Mouse (Mus musculus) neural tube, embryonic 14.5 days (tissue): Measurements from ENCODE around the gene Aktip. TPM values are rescaled to one million over a fixed set of nuclear protein-coding genes. Genes with fewer than 3 reads are reported as not detected.

Source experiments
- ATAC-seq: fragments of 200-750 bp; cut with Nextera tagmentation; 2 replicates; pipeline ENCODE4 v1.8.0; 2017; ENCODE audit warnings: low read depth, mild to moderate bottlenecking, moderate TSS enrichment, moderate library complexity
- H3K27ac ChIP-seq: fragments of 300-500 bp; sonication (generic); 2 replicates; pipeline ENCODE4 v1.5.1; 2014; ENCODE audit warnings: low read depth, mild to moderate bottlenecking, control low read depth, low read length, moderate library complexity, mixed read lengths
- H3K27me3 ChIP-seq: fragments of 300-500 bp; sonication (generic); 2 replicates; pipeline ENCODE4 v1.6.1; 2014; ENCODE audit warnings: low read length; ENCODE audit not compliant: control insufficient read depth, insufficient read depth
- H3K36me3 ChIP-seq: fragments of 300-500 bp; sonication (generic); 2 replicates; pipeline ENCODE4 v1.6.1; 2014; ENCODE audit warnings: low read length, mixed read lengths; ENCODE audit not compliant: control insufficient read depth, insufficient read depth
- H3K4me1 ChIP-seq: fragments of 300-500 bp; sonication (generic); 2 replicates; pipeline ENCODE4 v1.6.1; 2014; ENCODE audit warnings: low read length; ENCODE audit not compliant: control insufficient read depth, insufficient read depth
- H3K4me2 ChIP-seq: fragments of 300-500 bp; sonication (generic); 2 replicates; pipeline ENCODE4 v1.6.1; 2014; ENCODE audit warnings: mild to moderate bottlenecking, low read depth, low read length, control low read depth
- H3K4me3 ChIP-seq: fragments of 300-500 bp; sonication (generic); 2 replicates; pipeline ENCODE4 v1.5.1; 2014; ENCODE audit warnings: low read depth, low read length, control low read depth, mixed read lengths
- H3K9ac ChIP-seq: fragments of 300-500 bp; sonication (generic); replicated peaks from 2 replicates; pipeline ENCODE4 v1.6.1; 2014; ENCODE audit warnings: low read depth, mild to moderate bottlenecking, control low read depth, low read length, mixed read lengths
- H3K9me3 ChIP-seq: fragments of 300-500 bp; sonication (generic); 2 replicates; pipeline ENCODE4 v1.6.1; 2016; ENCODE audit warnings: low read length; ENCODE audit not compliant: control insufficient read depth
- WGBS: fragments of 180-500 bp; shearing (Covaris S2); extraction: QIAGEN DNeasy Blood & Tissue Kit; methylation state at CpG from one replicate; pipeline ENCODE4 v1.1.7; 2014; 5-methylcytosine and 5-hydroxymethylcytosine counted together
- polyA plus RNA-seq: library from polyadenylated mRNA; unstranded; fragments of >200 nt; fragmentation: Nextera tagmentation; extraction: Ambion mirVana; gene quantifications from 2 replicates; pipeline ENCODE4 v1.2.1, GENCODE M21; 2014

Gene Aktip
- polyA plus RNA-seq, 1 experiment from 2014 or later, result 118 TPM

DNA sequence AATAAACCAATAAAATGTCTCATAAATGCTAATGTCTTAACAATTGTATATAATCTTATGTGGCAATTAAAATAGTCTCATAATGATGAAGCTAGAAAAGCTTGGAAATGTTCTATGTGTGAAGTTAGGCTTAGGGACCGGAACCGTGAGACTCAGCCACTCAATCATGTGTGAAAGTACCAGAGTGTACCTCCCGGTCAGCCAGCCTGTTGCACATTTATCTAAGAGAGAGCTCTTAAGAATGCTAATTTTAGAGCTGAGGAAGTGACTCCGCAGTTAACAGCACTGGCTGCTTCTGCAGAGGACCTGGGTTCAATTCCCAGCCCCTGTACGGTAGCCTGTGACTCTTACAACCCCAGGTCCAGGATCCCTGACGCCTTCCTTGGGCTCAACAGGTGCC lies 101.7 kb downstream of the Aktip start:
- Histone ChIP-seq H3K4me1 (no peaks in the 10 kb centered on the region), H3K27ac (no peak overlapping the region), H3K9ac (no peak overlapping the region), H3K4me3 (no peak overlapping the region), H3K27me3 (no peaks in the 10 kb centered on the region), H3K4me2 (no peak overlapping the region), H3K36me3 (peaks cover 15% of the 10 kb centered on the region; the same call in 1 of the 2 replicates), H3K9me3 (no peaks in the 10 kb centered on the region)
- ATAC-seq, result no peak
- WGBS, result 89% methylated on average over 6 of the region's 6 CpGs

GRCm38 (mm10) chr8:91094135-91094534 lies 105.6 kb downstream of the Aktip start:
- ATAC-seq, result no peak
- no peaks in the 10 kb centered on the region for H3K27me3 ChIP-seq
- no peaks in the 10 kb centered on the region for H3K9me3 ChIP-seq
- H3K4me2 ChIP-seq, result no peak overlapping the region
- no peaks in the 10 kb centered on the region for H3K4me1 ChIP-seq
- 86% methylated on average over 5 of the region's 5 CpGs for WGBS
- H3K4me3 ChIP-seq, result no peak overlapping the region
- no peak overlapping the region for H3K9ac ChIP-seq
- peaks cover 28% of the 10 kb centered on the region; the same call in 1 of the 2 replicates for H3K36me3 ChIP-seq
- H3K27ac ChIP-seq, result no peak overlapping the region

DNA sequence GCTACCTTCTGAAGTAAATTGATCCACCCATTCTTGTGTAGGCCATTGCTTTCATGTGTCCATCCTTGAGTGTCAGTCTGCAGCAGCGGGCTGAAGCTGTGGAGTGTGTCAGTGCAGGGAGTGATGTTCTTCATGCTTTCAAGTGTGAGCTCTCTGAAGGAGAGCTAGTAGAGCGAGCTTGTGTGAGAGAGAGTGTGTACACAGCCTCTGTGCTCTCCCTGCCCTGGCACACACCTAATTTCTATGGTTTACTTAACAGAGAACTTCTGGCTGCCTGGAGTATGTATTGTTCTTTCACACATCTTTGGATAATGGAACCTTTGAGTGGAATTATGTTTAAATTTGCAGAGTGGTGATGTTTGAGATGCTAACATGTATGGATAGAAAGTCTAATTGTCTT lies 110.2 kb downstream of the Aktip start:
- ATAC-seq, result no peak
- H3K36me3 ChIP-seq, result peaks cover 23% of the 10 kb centered on the region; the same call in 1 of the 2 replicates
- 91% methylated on average over 2 of the region's 2 CpGs for WGBS

DNA sequence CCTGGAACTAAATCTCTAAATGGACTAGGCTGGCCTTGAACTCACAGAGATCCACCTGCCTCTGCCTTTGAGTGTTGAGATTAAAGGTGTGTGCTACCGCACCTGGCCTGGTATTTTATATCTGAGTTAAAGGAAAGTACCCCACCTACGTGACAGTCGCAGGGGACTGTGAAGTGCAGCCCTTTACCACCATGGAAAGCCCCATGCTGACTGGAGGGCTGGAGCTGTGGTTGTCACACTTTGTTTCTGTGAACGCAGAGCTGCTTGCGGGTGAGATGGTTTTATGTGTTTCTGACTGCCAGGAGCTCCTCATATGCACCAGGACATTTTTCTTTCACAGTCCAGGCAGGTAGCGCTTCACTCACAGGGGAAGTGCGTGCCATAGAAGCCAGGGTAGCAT lies 111.3 kb downstream of the Aktip start:
- Histone ChIP-seq H3K4me2 (no peak overlapping the region), H3K36me3 (peaks cover 23% of the 10 kb centered on the region; the same call in 1 of the 2 replicates), H3K4me3 (no peak overlapping the region), H3K27me3 (no peaks in the 10 kb centered on the region), H3K9me3 (no peaks in the 10 kb centered on the region), H3K4me1 (no peaks in the 10 kb centered on the region), H3K9ac (no peak overlapping the region), H3K27ac (no peak overlapping the region)
- 95% methylated on average over 7 of the region's 7 CpGs for WGBS
- no peak for ATAC-seq

More for the DNA sequence above, 110.2 kb downstream of the Aktip start:
- Histone ChIP-seq H3K4me3 (no peak overlapping the region), H3K4me2 (no peak overlapping the region), H3K4me1 (no peaks in the 10 kb centered on the region), H3K27ac (no peak overlapping the region), H3K9me3 (no peaks in the 10 kb centered on the region), H3K9ac (no peak overlapping the region), H3K27me3 (no peaks in the 10 kb centered on the region)

DNA sequence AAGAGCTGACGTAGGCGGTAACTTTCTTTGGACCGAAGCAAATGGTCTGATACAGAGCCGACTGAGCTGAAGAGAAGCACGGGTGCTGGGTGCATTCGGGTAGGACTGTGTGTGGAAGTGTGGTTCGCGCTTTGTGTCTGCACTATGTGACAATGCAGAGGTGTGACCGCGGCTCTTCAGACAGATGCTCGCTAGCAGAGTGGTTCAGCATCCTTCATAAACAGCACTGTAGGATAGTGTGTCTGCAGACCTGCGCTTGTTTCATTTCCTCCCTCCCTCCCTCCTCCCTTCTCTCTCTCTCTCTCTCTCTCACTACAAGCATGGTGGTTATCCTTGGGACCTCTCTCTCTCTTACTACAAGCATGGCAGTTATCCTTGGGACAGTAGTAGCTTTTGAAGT lies 117.3 kb downstream of the Aktip start:
- peaks cover 16% of the 10 kb centered on the region; the same call in 1 of the 2 replicates for H3K36me3 ChIP-seq
- H3K9ac ChIP-seq, result no peak overlapping the region
- no peak for ATAC-seq
- 89% methylated on average over 12 of the region's 12 CpGs for WGBS
- H3K4me3 ChIP-seq, result no peak overlapping the region
- no peaks in the 10 kb centered on the region for H3K27me3 ChIP-seq
- no peak overlapping the region for H3K4me2 ChIP-seq
- no peak overlapping the region for H3K27ac ChIP-seq
- no peaks in the 10 kb centered on the region for H3K9me3 ChIP-seq
- H3K4me1 ChIP-seq, result no peaks in the 10 kb centered on the region

GRCm38 (mm10) chr8:91081911-91082310 lies 117.9 kb downstream of the Aktip start:
- 86% methylated on average over 7 of the region's 7 CpGs for WGBS
- Histone ChIP-seq H3K27ac (no peak overlapping the region), H3K9me3 (no peaks in the 10 kb centered on the region), H3K9ac (no peak overlapping the region), H3K36me3 (peaks cover 16% of the 10 kb centered on the region; the same call in 1 of the 2 replicates), H3K4me3 (no peak overlapping the region), H3K27me3 (no peaks in the 10 kb centered on the region), H3K4me2 (no peak overlapping the region), H3K4me1 (no peaks in the 10 kb centered on the region)
- no peak for ATAC-seq

DNA sequence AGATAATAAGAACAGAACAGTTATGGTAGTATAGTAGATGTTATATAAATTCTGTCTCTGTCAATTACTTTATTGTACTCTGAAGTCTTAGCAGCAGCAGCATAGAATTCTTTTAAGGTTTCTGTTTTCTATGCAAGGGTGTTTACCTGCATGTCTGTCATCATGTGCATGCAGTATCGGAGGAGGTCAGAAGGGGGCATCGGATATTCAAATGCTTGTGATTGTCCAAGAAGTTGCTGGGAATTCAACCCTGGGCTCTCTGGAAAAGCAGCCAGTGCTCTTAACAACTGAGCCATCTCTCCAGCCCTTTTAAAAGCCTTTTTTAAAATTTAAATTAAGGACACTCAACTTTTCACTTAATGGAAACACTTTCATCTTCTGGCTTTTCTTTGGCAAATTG lies 120.1 kb downstream of the Aktip start:
- no peak for ATAC-seq
- H3K27ac ChIP-seq, result no peak overlapping the region
- 93% methylated on average over 2 of the region's 2 CpGs for WGBS
- no peak overlapping the region for H3K4me3 ChIP-seq
- H3K9ac ChIP-seq, result no peak overlapping the region
- no peaks in the 10 kb centered on the region for H3K27me3 ChIP-seq
- H3K36me3 ChIP-seq, result peaks cover 21% of the 10 kb centered on the region; the same call in 1 of the 2 replicates
- H3K4me2 ChIP-seq, result no peak overlapping the region
- no peaks in the 10 kb centered on the region for H3K9me3 ChIP-seq
- no peaks in the 10 kb centered on the region for H3K4me1 ChIP-seq

GRCm38 (mm10) chr8:91077077-91077867 lies 122.5 kb downstream of the Aktip start:
- H3K4me1 ChIP-seq, result no peaks in the 10 kb centered on the region
- no peak overlapping the region for H3K9ac ChIP-seq
- H3K4me2 ChIP-seq, result no peak overlapping the region
- no peak overlapping the region for H3K27ac ChIP-seq
- no peaks in the 10 kb centered on the region for H3K27me3 ChIP-seq
- H3K4me3 ChIP-seq, result no peak overlapping the region
- H3K36me3 ChIP-seq, result peaks cover 21% of the 10 kb centered on the region; the same call in 1 of the 2 replicates
- 94% methylated on average over 12 of the region's 12 CpGs for WGBS
- no peaks in the 10 kb centered on the region for H3K9me3 ChIP-seq
- ATAC-seq, result no peak

DNA sequence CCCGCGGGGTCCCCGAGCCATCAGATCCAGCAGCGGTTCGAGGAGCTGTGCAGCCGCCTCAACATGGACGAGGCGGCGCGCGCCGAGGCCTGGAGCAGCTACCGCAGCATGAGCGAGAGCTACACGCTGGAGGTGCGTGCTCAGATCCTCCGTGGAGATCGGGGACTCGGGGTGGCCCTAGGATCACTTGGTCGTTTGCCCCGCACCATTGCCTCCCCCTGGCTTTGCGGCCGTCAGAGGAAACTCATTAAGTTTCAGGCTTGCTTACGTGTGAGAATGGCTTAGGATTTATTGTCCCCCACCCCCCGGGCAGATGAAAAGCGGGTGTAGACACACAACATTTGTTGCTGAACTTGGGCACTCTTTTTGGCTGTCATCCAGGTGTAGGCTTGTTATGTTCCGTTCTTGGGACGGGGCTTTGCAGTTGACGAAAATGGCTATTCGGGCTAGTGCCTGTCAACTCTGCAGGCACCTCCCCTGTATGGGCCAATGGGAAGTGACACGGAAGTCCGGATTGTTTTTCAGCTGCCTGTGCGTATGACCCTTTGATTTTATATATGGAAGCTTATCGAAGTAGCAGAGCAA lies 129.4 kb downstream of the Aktip start:
- peak; percentile 86 for ATAC-seq
- H3K4me1 ChIP-seq, result peaks cover 5% of the 10 kb centered on the region; the same call in 1 of the 2 replicates
- WGBS, result 0% methylated on average over 34 of the region's 34 CpGs

More for the DNA sequence above, 129.4 kb downstream of the Aktip start:
- Histone ChIP-seq H3K27me3 (no peaks in the 10 kb centered on the region), H3K4me3 (peak overlapping the region; percentile 78), H3K9me3 (no peaks in the 10 kb centered on the region), H3K4me2 (peak overlapping the region; percentile 72), H3K27ac (peak overlapping the region; percentile 84), H3K9ac (peak overlapping the region; percentile 89), H3K36me3 (no peaks in the 10 kb centered on the region)
